Mouse (Mus musculus) bone marrow, adult 2 months (tissue): ENCODE data around the gene Xpo4. TPM values are rescaled to one million over a fixed set of nuclear protein-coding genes. Genes with fewer than 3 reads are reported as not detected.
A peak's percentile ranks its signal among the peaks of the same experiment; 100 is the strongest.

Experiments
- H3K27ac ChIP-seq: fragments of 200-500 bp; 2 replicates; pipeline ENCODE4 v1.5.1; 2012; ENCODE audit warnings: low read depth, mild to moderate bottlenecking, control low read depth, inconsistent platforms, low read length; ENCODE audit not compliant: control insufficient read depth, poor library complexity, insufficient read depth
- H3K4me1 ChIP-seq: fragments of 200-500 bp; 2 replicates; pipeline ENCODE4 v1.6.1; 2011; ENCODE audit warnings: low read length; ENCODE audit not compliant: control insufficient read depth, insufficient read depth
- H3K4me3 ChIP-seq: fragments of 200-500 bp; replicated peaks from 2 replicates; pipeline ENCODE3; 2011; ENCODE audit warnings: mild to moderate bottlenecking, low read depth, low read length, control low read depth; ENCODE audit not compliant: control insufficient read depth
- CTCF ChIP-seq: fragments of 200-500 bp; IDR thresholded peaks from 2 replicates; pipeline ENCODE4 v1.5.1; 2011; ENCODE audit warnings: low read length, control low read depth; ENCODE audit not compliant: control insufficient read depth, insufficient read depth
- POLR2A ChIP-seq: fragments of 200-500 bp; IDR thresholded peaks from 2 replicates; pipeline ENCODE4 v1.6.1; 2011; ENCODE audit warnings: low read depth, mild to moderate bottlenecking, control low read depth, low read length, borderline replicate concordance; ENCODE audit not compliant: control insufficient read depth
- WGBS: fragments of 180-500 bp; shearing (Covaris S2); methylation state at CpG from one replicate; pipeline ENCODE4 v1.1.7; 2018; 5-methylcytosine and 5-hydroxymethylcytosine counted together
- polyA plus RNA-seq: library from polyadenylated mRNA; stranded (reverse); fragments of >200 nt; gene quantifications from 2 replicates; pipeline ENCODE4 v1.2.4, GENCODE M21; 2011; ENCODE audit warnings: low replicate concordance; ENCODE audit not compliant: missing spikeins, insufficient read depth, insufficient read length

The Xpo4 gene
- 6.4 and 10.1 TPM in 2 replicates for polyA plus RNA-seq

GRCm38 (mm10) chr14:57664822-57665627, at the start of gene Xpo4:
Gene Xpo4 (minus strand): TSS chr14:57665430.
- H3K4me3 ChIP-seq = peak within 1 kb of the TSS; percentile 78
- TF ChIP-seq CTCF = no peak
- peak; percentile 34; the same call in 1 of the 2 replicates for TF ChIP-seq POLR2A
- no peaks in the 10 kb centered on the region for H3K4me1 ChIP-seq
- peak within 1 kb of the TSS; percentile 96 for H3K27ac ChIP-seq
- under 1% methylated on average over 80 of the region's 80 CpGs for WGBS

GRCm38 (mm10) chr14:57712884-57713283, 47.7 kb upstream of the Xpo4 start:
- TF ChIP-seq POLR2A = no peak
- TF ChIP-seq CTCF = no peak
- Histone ChIP-seq H3K27ac (peak overlapping the region; percentile 81), H3K4me3 (no peak overlapping the region), H3K4me1 (peaks cover 15% of the 10 kb centered on the region)
- 16% methylated on average over 1 of the region's 1 CpGs for WGBS

- Histone ChIP-seq H3K4me3 (no peak overlapping the region), H3K27ac (no peak overlapping the region), H3K4me1 (peaks cover 15% of the 10 kb centered on the region)
- 62% methylated on average over 6 of the region's 6 CpGs for WGBS
- TF ChIP-seq POLR2A (no peak), CTCF (no peak)
These were observed 45.8 kb upstream of the Xpo4 start for GRCm38 (mm10) chr14:57711059-57711458.

GRCm38 (mm10) chr14:57709171-57709570, 43.9 kb upstream of the Xpo4 start:
- TF ChIP-seq CTCF (no peak), POLR2A (no peak)
- Histone ChIP-seq H3K27ac (no peak overlapping the region), H3K4me1 (peaks cover 15% of the 10 kb centered on the region), H3K4me3 (no peak overlapping the region)
- 86% methylated on average over 10 of the region's 10 CpGs for WGBS

GRCm38 (mm10) chr14:57708580-57708979, 43.4 kb upstream of the Xpo4 start:
- 75% methylated on average over 7 of the region's 7 CpGs for WGBS
- TF ChIP-seq CTCF = no peak
- TF ChIP-seq POLR2A = no peak
- peaks cover 14% of the 10 kb centered on the region for H3K4me1 ChIP-seq
- no peak overlapping the region for H3K4me3 ChIP-seq
- no peak overlapping the region for H3K27ac ChIP-seq

GRCm38 (mm10) chr14:57707100-57707893, 42.1 kb upstream of the Xpo4 start:
- peaks cover 8% of the 10 kb centered on the region for H3K4me1 ChIP-seq
- H3K27ac ChIP-seq = no peak overlapping the region
- 76% methylated on average over 18 of the region's 18 CpGs for WGBS
- no peak for TF ChIP-seq CTCF
- TF ChIP-seq POLR2A = no peak
- H3K4me3 ChIP-seq = no peak overlapping the region

- no peak overlapping the region for H3K4me3 ChIP-seq
- no peak overlapping the region for H3K27ac ChIP-seq
- peaks cover 7% of the 10 kb centered on the region for H3K4me1 ChIP-seq
- TF ChIP-seq CTCF = no peak
- no peak for TF ChIP-seq POLR2A
- 78% methylated on average over 4 of the region's 4 CpGs for WGBS
These were observed 41.5 kb upstream of the Xpo4 start for GRCm38 (mm10) chr14:57706760-57707099.

- Histone ChIP-seq H3K4me3 (no peak overlapping the region), H3K4me1 (peaks cover 4% of the 10 kb centered on the region), H3K27ac (no peak overlapping the region)
- 87% methylated on average over 4 of the region's 4 CpGs for WGBS
- TF ChIP-seq POLR2A (no peak), CTCF (no peak)
These were observed 40.5 kb upstream of the Xpo4 start for GRCm38 (mm10) chr14:57705759-57706158.
